Mouse (Mus musculus): ENCODE measurements around the gene Myo1c.

Gene Myo1c

DNA sequence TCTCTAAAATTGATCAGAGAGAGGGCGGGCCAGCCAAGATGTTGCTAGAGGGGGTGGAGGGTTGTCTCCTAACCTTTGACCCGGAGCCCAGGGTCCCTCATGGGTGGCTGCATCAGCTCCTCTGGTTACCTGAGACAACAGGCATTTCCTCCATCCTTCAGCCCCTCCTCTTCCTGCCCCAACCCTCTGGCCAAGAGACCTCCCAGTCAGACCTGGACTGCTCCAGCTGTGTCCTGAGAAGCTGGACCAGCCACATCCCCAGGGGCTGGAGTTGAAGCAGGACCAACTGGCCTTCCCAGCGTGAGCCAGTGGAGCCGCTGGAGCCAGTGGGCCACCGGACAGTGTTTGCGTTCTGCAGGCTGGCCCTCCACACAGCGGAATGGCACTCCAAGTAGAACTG lies at the start of gene Myo1c:
Gene Myo1c, plus strand, starts transcription at position 194 of the 400 bp plus-strand sequence.
- DNase-seq = no peak

DNA sequence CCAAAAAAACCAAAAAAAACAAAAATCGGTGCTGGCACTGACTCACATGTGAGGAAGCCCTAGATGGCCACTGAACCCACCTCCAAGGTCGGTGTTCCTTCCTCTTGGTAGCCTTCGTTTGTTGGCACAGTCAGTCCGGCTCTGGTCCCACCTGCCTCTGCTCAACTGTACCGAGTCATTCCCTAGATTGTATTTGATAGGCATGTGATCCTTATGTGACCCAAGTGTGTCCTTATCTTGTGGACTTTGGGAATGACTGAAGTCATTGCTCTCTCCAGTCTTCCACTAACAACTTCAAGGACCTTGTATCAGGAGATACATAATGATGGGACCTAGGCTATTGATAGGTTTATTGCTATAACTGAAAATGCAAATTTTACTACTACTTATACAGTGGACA lies 45.5 kb upstream of the Myo1c start:
- no peak for DNase-seq

DNA sequence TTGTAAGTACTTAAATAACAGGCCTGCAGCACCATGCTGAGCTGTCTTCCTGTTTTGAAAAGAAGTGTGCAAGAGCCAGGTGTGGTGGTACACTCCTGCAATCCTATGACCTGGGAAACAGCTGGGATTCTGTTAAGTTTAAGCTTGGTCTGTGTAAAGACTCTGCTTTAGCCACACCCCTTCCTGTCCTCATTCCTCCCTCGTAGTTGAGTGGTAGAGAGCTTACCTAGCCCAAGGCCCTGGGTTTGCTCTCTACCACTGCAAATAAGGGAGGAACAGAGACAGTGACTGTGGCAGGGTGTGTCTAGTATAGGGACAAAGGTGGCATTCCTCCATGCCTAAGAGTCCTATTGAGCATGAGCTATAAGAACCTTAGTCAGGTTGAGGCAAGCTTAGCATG lies 45.0 kb upstream of the Myo1c start:
- DNase-seq = no peak

DNA sequence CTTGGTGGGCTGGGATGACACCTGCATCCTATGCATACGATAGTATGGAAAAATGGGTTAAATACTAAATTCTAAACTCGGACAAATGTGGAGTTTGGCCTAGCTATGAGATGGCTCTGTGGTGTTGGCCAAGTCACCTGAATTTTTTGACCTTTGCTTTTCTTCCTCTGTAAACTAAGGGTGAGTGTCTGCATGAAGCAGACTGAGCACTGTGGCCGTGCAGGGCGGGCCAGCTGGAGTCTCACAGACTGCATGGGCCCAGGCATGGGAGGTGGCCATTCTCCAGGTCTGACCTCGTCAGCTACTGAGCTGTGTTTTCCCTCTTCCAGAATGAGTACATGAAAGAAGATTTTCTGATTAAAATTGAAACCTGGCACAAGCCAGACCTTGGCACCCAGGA lies 41.5 kb upstream of the Myo1c start:
- DNase-seq = no peak

- DNase-seq = no peak
These were observed 40.3 kb upstream of the Myo1c start for GRCm38 (mm10) chr11:75610021-75610420.

DNA sequence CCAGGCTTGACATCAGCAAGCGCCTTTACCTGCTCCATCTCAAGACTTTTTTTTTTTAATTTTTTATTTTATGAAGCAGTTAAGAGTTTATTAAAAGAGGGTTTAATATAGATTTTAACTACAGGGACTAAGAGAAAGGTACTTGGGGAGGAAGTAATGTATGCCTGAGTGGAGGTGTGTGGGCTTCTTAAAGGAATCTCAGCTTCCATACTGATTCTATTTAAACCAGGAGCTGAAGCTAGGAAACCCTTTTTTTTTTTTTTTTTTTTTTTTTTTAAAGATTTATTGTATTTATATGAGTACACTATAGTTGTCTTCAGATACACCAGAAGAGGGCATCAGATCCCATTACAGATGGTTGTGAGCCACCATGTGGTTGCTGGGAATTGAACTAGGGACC lies 35.5 kb upstream of the Myo1c start:
- DNase-seq = no peak

GRCm38 (mm10) chr11:75615556-75615955 lies 34.7 kb upstream of the Myo1c start:
- DNase-seq = no peak

- peak; percentile 30 for DNase-seq
These were observed 31.2 kb upstream of the Myo1c start for GRCm38 (mm10) chr11:75619133-75619532.

DNA sequence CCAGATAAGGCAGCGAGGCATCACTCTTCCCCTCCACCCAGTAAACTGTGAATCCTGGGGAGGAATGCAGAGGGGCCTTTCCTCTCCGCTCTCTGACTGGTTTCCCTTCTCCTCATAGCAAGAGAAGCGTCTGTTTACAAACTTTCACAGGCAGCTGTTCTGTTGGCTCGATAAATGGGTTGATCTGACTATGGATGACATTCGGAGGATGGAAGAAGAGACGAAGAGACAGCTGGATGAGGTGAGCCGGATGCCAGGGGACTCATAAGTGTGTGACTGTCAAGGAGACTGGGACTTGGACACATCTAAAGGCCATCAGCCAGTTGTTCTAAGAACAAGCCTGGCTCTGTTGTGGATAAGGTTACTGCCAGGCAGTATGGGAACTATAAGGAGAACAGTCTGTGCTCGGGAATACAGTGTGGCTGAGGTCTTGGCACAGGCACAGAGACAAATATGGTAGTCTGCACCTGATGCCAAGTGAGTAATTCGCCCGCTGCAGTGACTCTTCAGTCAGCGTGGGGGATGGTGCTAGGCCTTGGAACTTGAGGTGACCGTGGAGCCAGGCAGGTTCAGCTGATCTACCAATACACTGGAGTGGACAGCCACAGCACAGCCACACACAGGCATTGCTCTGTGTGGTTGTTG lies 30.0 kb upstream of the Myo1c start:
- no peak for DNase-seq

- DNase-seq = no peak
These were observed 28.9 kb upstream of the Myo1c start for GRCm38 (mm10) chr11:75621426-75621825.

DNA sequence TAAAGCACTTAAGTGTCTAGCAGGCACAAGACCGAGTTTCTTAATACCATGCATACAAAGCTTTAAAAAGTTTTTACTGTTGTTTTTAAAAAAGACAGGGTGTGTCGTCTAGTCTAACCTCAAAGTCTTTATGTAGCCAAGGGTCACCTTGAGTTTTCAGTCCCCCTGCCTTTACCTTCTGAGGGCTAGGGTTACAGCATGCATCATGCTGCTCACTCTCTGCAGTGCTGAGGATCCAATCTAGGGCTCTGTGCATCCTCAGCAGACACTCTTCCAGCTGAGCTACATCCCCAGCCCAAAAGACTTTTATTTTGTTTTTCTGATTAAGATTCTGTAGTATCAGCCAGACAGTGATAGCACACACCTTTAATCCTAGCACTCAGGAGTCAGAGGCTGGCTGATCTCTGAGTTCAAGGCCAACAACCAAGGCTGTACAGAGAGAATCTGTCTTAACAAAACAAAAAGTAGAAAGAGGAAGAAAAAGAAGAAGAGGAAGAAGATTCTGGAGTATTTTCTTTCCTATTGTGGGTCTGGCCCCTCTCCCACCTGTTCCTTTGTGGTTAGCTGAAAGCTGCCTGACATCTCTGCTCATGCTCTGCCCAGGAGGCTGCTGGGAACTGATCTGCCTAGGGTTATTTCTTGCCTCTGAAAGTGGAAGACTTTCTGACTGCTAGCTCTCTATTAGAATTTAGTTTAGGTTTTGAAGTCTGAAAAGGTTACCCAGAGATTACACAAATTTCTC lies 27.5 kb upstream of the Myo1c start:
- DNase-seq = no peak

GRCm38 (mm10) chr11:75624102-75624554 lies 26.2 kb upstream of the Myo1c start:
- DNase-seq = no peak

GRCm38 (mm10) chr11:75625820-75626219 lies 24.5 kb upstream of the Myo1c start:
- DNase-seq = no peak

DNA sequence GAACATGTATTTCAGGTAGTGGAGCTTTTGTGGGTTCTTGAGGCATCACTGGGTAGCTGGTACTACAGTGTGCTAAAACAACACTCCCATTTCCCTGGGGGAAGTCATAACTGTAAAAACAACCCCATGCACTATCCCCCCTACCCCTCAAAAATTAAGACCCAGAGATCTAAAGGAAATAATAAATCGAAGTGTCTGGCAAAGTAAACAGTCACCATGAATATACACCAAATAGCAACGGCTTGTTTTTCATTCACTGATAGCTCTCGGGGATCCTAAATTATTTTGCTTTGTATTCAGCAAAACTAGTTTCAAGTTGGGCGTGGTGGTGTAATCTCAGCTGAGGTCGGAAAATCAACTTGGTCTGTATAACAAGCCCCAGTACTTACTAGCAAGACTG lies 20.2 kb upstream of the Myo1c start:
- no peak for DNase-seq

DNA sequence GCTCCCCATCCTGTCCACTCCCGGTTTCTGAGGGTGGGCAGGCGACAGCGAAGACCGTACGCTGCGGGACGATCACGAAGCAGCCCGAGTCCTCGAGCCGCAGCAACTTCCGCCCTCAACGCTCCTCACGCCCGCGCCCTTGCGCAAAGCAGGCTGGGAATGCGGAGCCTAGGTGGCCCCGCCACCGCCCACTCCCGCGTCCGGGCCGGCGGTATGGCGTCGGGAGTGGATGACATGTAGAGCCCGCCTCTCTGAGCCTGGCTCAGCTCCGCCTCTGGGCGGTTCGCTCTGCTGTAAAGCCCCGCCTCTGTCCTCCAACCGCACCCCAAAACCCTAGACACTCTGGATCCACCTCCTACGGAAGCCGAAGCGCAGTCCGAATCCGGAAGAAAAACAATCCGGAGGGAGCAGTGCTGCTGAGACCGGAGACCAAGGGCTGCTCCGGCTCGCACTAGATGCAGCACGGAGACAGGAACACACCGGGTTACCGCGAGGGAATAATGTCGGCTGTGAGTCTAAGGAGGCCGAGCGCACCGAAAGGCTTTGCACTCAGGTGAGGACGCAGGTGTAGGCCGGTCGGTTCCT lies 19.6 kb upstream of the Myo1c start, which contains the start of gene Inpp5k:
Gene Inpp5k, plus strand, starts transcription at position 344 of the 585 bp plus-strand sequence.
- DNase-seq = peak; percentile 98

GRCm38 (mm10) chr11:75631561-75632225 lies 18.6 kb upstream of the Myo1c start:
- DNase-seq = no peak

DNA sequence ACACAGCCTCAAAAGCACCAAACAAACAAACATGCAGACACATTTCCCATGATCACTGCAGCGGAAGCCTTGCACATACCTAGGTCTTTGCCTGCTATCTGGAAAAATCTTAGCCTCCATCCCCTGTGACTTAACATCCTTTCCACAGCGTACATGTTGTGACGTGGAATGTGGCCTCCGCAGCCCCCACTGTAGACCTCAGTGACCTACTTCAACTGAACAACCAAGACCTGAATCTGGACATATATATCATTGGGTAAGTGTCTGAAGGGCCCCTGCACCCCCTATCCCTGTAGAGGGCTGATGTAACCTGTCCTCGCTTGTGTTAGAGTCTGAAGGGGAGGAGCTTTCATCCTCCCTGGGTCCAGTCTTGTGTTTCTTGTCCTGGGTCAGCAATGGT lies 17.4 kb upstream of the Myo1c start:
- DNase-seq = no peak

GRCm38 (mm10) chr11:75634801-75635200 lies 15.5 kb upstream of the Myo1c start:
- DNase-seq = no peak

GRCm38 (mm10) chr11:75635315-75635714 lies 15.0 kb upstream of the Myo1c start:
- DNase-seq = no peak

GRCm38 (mm10) chr11:75643323-75643722 lies 7.0 kb upstream of the Myo1c start:
- DNase-seq = no peak

GRCm38 (mm10) chr11:75644684-75645083 lies 5.6 kb upstream of the Myo1c start:
- no peak for DNase-seq

GRCm38 (mm10) chr11:75647681-75648211 lies 2.6 kb upstream of the Myo1c start:
- DNase-seq = no peak

DNA sequence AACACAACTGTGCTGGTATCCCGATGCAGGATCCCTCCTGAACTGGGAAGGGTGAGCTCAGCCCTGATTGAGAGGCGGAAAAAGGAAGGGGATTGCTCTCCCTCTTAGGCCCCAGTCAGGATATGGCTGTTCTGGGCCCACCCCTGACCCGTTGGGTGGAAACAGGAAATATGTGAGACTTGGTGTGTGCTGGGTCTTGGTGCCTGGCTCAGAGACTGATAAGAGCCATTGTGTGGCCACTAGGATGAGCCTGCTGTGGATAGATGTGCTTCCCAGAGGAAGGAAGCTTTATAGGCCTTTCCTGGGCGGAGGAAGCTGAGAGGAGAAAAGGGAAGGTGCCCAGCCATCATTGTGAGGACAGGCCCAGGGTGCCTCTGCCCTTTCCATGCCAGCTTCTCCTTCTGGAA lies 1.1 kb upstream of the Myo1c start:
- peak; percentile 42 for DNase-seq

Data from liver (tissue).